Mouse (Mus musculus) liver, embryonic 16.5 days (tissue): ENCODE data around the gene Macf1. TPM values are rescaled to one million over a fixed set of nuclear protein-coding genes. Genes with fewer than 3 reads are reported as not detected.
A peak's percentile ranks its signal among the peaks of the same experiment; 100 is the strongest.

Experiments
- ATAC-seq: fragments of 200-750 bp; cut with Nextera tagmentation; 2 replicates; pipeline ENCODE4 v1.8.0; 2017; ENCODE audit warnings: low read depth, mild to moderate bottlenecking, moderate number of reproducible peaks, moderate library complexity
- H3K27ac ChIP-seq: fragments of 300-500 bp; sonication (generic); 2 replicates; pipeline ENCODE4 v1.5.1; 2014; ENCODE audit warnings: mild to moderate bottlenecking, low read length
- H3K27me3 ChIP-seq: fragments of 300-500 bp; sonication (generic); 2 replicates; pipeline ENCODE4 v1.6.1; 2014; ENCODE audit warnings: low read depth, low read length, mixed read lengths; ENCODE audit not compliant: control insufficient read depth, insufficient read depth
- H3K36me3 ChIP-seq: fragments of 300-500 bp; sonication (generic); 2 replicates; pipeline ENCODE4 v1.6.1; 2014; ENCODE audit warnings: mild to moderate bottlenecking; ENCODE audit not compliant: control insufficient read depth, insufficient read depth
- H3K4me1 ChIP-seq: fragments of 300-500 bp; sonication (generic); 2 replicates; pipeline ENCODE4 v1.6.1; 2014; ENCODE audit warnings: low read depth, low read length, mixed read lengths; ENCODE audit not compliant: control insufficient read depth
- H3K4me2 ChIP-seq: fragments of 300-500 bp; sonication (generic); 2 replicates; pipeline ENCODE4 v1.6.1; 2014; ENCODE audit warnings: low read depth, low read length, mixed read lengths
- H3K4me3 ChIP-seq: fragments of 300-500 bp; sonication (generic); 2 replicates; pipeline ENCODE4 v1.5.1; 2014; ENCODE audit warnings: low read depth, mild to moderate bottlenecking, low read length
- H3K9ac ChIP-seq: fragments of 300-500 bp; sonication (generic); 2 replicates; pipeline ENCODE4 v1.6.1; 2014; ENCODE audit warnings: low read depth, low read length
- H3K9me3 ChIP-seq: fragments of 300-500 bp; sonication (generic); replicated peaks from 2 replicates; pipeline ENCODE4 v1.6.1; 2016; ENCODE audit warnings: low read length; ENCODE audit not compliant: control insufficient read depth
- WGBS: fragments of 180-500 bp; shearing (Covaris S2); extraction: QIAGEN DNeasy Blood & Tissue Kit; methylation state at CpG from one replicate; pipeline ENCODE4 v1.1.7; 2014; ENCODE audit not compliant: insufficient replicate concordance; 5-methylcytosine and 5-hydroxymethylcytosine counted together
- polyA plus RNA-seq: library from polyadenylated mRNA; unstranded; fragments of >200 nt; fragmentation: Nextera tagmentation; extraction: Ambion mirVana; gene quantifications from 2 replicates; pipeline ENCODE4 v1.2.1, GENCODE M21; 2015

Macf1 gene
- polyA plus RNA-seq, 1 experiment from 2014 or later: 8.3 TPM

- H3K4me3 ChIP-seq: no peak overlapping the region
- no peak overlapping the region for H3K4me2 ChIP-seq
- no peaks in the 10 kb centered on the region for H3K27me3 ChIP-seq
- H3K27ac ChIP-seq: no peak overlapping the region
- H3K9me3 ChIP-seq: no peaks in the 10 kb centered on the region
- peaks cover 7% of the 10 kb centered on the region for H3K4me1 ChIP-seq
- WGBS: 64% methylated on average over 3 of the region's 3 CpGs
- no peaks in the 10 kb centered on the region for H3K36me3 ChIP-seq
- H3K9ac ChIP-seq: no peak overlapping the region
- 0 out of 2 replicates have a peak, but pooled peaks have one; percentile 13 for ATAC-seq
These were observed 96.5 kb downstream of the Macf1 start for GRCm38 (mm10) chr4:123587616-123588015.

- no peak for ATAC-seq
- WGBS: 40% methylated on average over 3 of the region's 3 CpGs
- peaks cover 7% of the 10 kb centered on the region for H3K4me1 ChIP-seq
- H3K27ac ChIP-seq: no peak overlapping the region
- no peaks in the 10 kb centered on the region for H3K36me3 ChIP-seq
- H3K4me2 ChIP-seq: no peak overlapping the region
- no peaks in the 10 kb centered on the region for H3K9me3 ChIP-seq
- H3K9ac ChIP-seq: no peak overlapping the region
- H3K4me3 ChIP-seq: no peak overlapping the region
- H3K27me3 ChIP-seq: no peaks in the 10 kb centered on the region
These were observed 99.5 kb downstream of the Macf1 start for GRCm38 (mm10) chr4:123584720-123585093.

- H3K36me3 ChIP-seq: no peaks in the 10 kb centered on the region
- WGBS: 20% methylated on average over 8 of the region's 8 CpGs
- no peak overlapping the region for H3K4me2 ChIP-seq
- H3K4me1 ChIP-seq: peaks cover 7% of the 10 kb centered on the region
- no peaks in the 10 kb centered on the region for H3K27me3 ChIP-seq
- H3K4me3 ChIP-seq: no peak overlapping the region
- no peak overlapping the region for H3K9ac ChIP-seq
- H3K9me3 ChIP-seq: no peaks in the 10 kb centered on the region
- H3K27ac ChIP-seq: no peak overlapping the region
- ATAC-seq: peak; percentile 76
These were observed 100.0 kb downstream of the Macf1 start for GRCm38 (mm10) chr4:123584084-123584719.

- WGBS: 17% methylated on average over 2 of the region's 2 CpGs
- Histone ChIP-seq H3K4me2 (no peak overlapping the region), H3K4me1 (peaks cover 8% of the 10 kb centered on the region), H3K9me3 (no peaks in the 10 kb centered on the region), H3K4me3 (no peak overlapping the region), H3K27me3 (no peaks in the 10 kb centered on the region), H3K9ac (no peak overlapping the region), H3K36me3 (no peaks in the 10 kb centered on the region), H3K27ac (no peak overlapping the region)
- ATAC-seq: no peak
These were observed 106.6 kb downstream of the Macf1 start for GRCm38 (mm10) chr4:123577469-123578088.

GRCm38 (mm10) chr4:123572434-123573336, 111.5 kb downstream of the Macf1 start:
- H3K4me2 ChIP-seq: peak overlapping the region; percentile 35
- H3K4me1 ChIP-seq: peaks cover 19% of the 10 kb centered on the region
- H3K4me3 ChIP-seq: peak overlapping the region; percentile 37
- peak overlapping the region; percentile 54 for H3K27ac ChIP-seq
- no peaks in the 10 kb centered on the region for H3K36me3 ChIP-seq
- no peaks in the 10 kb centered on the region for H3K9me3 ChIP-seq
- ATAC-seq: peak; percentile 70
- WGBS: 15% methylated on average over 11 of the region's 11 CpGs
- no peaks in the 10 kb centered on the region for H3K27me3 ChIP-seq
- peak overlapping the region; percentile 22; the same call in 1 of the 2 replicates for H3K9ac ChIP-seq

GRCm38 (mm10) chr4:123571869-123572268, 112.3 kb downstream of the Macf1 start:
- Histone ChIP-seq H3K4me3 (peak overlapping the region; percentile 31), H3K27ac (peak overlapping the region; percentile 76), H3K4me2 (peak overlapping the region; percentile 26), H3K4me1 (peaks cover 19% of the 10 kb centered on the region), H3K36me3 (no peaks in the 10 kb centered on the region), H3K9me3 (no peaks in the 10 kb centered on the region), H3K9ac (no peak overlapping the region; the same call in 1 of the 2 replicates), H3K27me3 (no peaks in the 10 kb centered on the region)
- WGBS: 5% methylated on average over 7 of the region's 7 CpGs
- peak; percentile 68 for ATAC-seq

GRCm38 (mm10) chr4:123565291-123565861, 118.8 kb downstream of the Macf1 start:
- Histone ChIP-seq H3K4me2 (no peak overlapping the region), H3K27ac (no peak overlapping the region), H3K4me3 (no peak overlapping the region), H3K9ac (no peak overlapping the region), H3K36me3 (no peaks in the 10 kb centered on the region), H3K4me1 (peaks cover 23% of the 10 kb centered on the region), H3K27me3 (no peaks in the 10 kb centered on the region), H3K9me3 (no peaks in the 10 kb centered on the region)
- 23% methylated on average over 7 of the region's 7 CpGs for WGBS
- no peak for ATAC-seq

GRCm38 (mm10) chr4:123564051-123564791, 119.9 kb downstream of the Macf1 start:
- Histone ChIP-seq H3K4me3 (peak overlapping the region; percentile 39), H3K27ac (peak overlapping the region; percentile 79), H3K27me3 (no peaks in the 10 kb centered on the region), H3K9me3 (no peaks in the 10 kb centered on the region), H3K4me1 (peaks cover 23% of the 10 kb centered on the region), H3K4me2 (peak overlapping the region; percentile 30), H3K36me3 (no peaks in the 10 kb centered on the region), H3K9ac (peak overlapping the region; percentile 27; the same call in 1 of the 2 replicates)
- 24% methylated on average over 6 of the region's 6 CpGs for WGBS
- ATAC-seq: peak; percentile 60
